Mouse (Mus musculus) heart, adult 11 months (tissue): ENCODE data around the gene Gm17622.

Experiments
- DNase-seq: peaks from one replicate; pipeline ENCODE4 v3.0.0; 2022

Gm17622 gene

GRCm38 (mm10) chr13:96490433-96490832, at the start of gene Gm17622:
Gene Gm17622 (plus strand): TSS chr13:96490733.
- DNase-seq = no peak

- peak; percentile 61 for DNase-seq
Measured at GRCm38 (mm10) chr13:96450205-96450856, 40.2 kb upstream of the Gm17622 start.

- DNase-seq = peak; percentile 95
Measured at GRCm38 (mm10) chr13:96450869-96451268, 39.7 kb upstream of the Gm17622 start.

- DNase-seq = peak; percentile 85
Measured at GRCm38 (mm10) chr13:96451386-96452140, 39.0 kb upstream of the Gm17622 start.

GRCm38 (mm10) chr13:96452621-96453020, 37.9 kb upstream of the Gm17622 start:
- peak; percentile 75 for DNase-seq

GRCm38 (mm10) chr13:96454288-96454687, 36.2 kb upstream of the Gm17622 start:
- peak; percentile 93 for DNase-seq

GRCm38 (mm10) chr13:96457566-96457965, 33.0 kb upstream of the Gm17622 start:
- peak; percentile 46 for DNase-seq

GRCm38 (mm10) chr13:96458018-96458417, 32.5 kb upstream of the Gm17622 start:
- DNase-seq = no peak

- DNase-seq = no peak
Measured at GRCm38 (mm10) chr13:96458606-96459005, 31.9 kb upstream of the Gm17622 start.

GRCm38 (mm10) chr13:96462644-96463043, 27.9 kb upstream of the Gm17622 start:
- DNase-seq = peak; percentile 44

GRCm38 (mm10) chr13:96465315-96465714, 25.2 kb upstream of the Gm17622 start:
- DNase-seq = peak; percentile 36

- no peak for DNase-seq
Measured at GRCm38 (mm10) chr13:96468678-96469077, 21.9 kb upstream of the Gm17622 start.

- DNase-seq = no peak
Measured at GRCm38 (mm10) chr13:96470556-96470955, 20.0 kb upstream of the Gm17622 start.

GRCm38 (mm10) chr13:96470957-96471356, 19.6 kb upstream of the Gm17622 start, which contains the start of gene Ankdd1b:
Gene Ankdd1b (minus strand): TSS chr13:96471198.
- DNase-seq = peak; percentile 84

- DNase-seq = no peak
Measured at GRCm38 (mm10) chr13:96477226-96477625, 13.3 kb upstream of the Gm17622 start.

GRCm38 (mm10) chr13:96478991-96479390, 11.5 kb upstream of the Gm17622 start:
- no peak for DNase-seq

GRCm38 (mm10) chr13:96487230-96487629, 3.3 kb upstream of the Gm17622 start:
- no peak for DNase-seq

GRCm38 (mm10) chr13:96487968-96488367, 2.6 kb upstream of the Gm17622 start:
- DNase-seq = no peak

GRCm38 (mm10) chr13:96496630-96497029, 6.1 kb downstream of the Gm17622 start:
- DNase-seq = peak; percentile 90

GRCm38 (mm10) chr13:96499891-96500290, 9.4 kb downstream of the Gm17622 start:
- DNase-seq = no peak

GRCm38 (mm10) chr13:96505661-96506060, 15.1 kb downstream of the Gm17622 start:
- no peak for DNase-seq

- DNase-seq = no peak
Measured at GRCm38 (mm10) chr13:96506313-96506712, 15.8 kb downstream of the Gm17622 start.

GRCm38 (mm10) chr13:96507541-96507940, 17.0 kb downstream of the Gm17622 start:
- no peak for DNase-seq

GRCm38 (mm10) chr13:96510635-96511034, 20.1 kb downstream of the Gm17622 start:
- DNase-seq = peak; percentile 97
